Mouse (Mus musculus) ES-E14 (cell line): ENCODE measurements around the gene Ndc80.

Experiments
- CHD2 ChIP-seq: IDR thresholded peaks from 2 replicates; pipeline ENCODE4 v1.6.1; 2014; ENCODE audit warnings: mild to moderate bottlenecking, low read depth, low read length, inconsistent platforms
- HCFC1 ChIP-seq: IDR thresholded peaks from 2 replicates; pipeline ENCODE4 v1.6.1; 2012; ENCODE audit warnings: low read length, inconsistent platforms, borderline replicate concordance; ENCODE audit not compliant: insufficient read depth
- MAFK ChIP-seq: IDR thresholded peaks from 2 replicates; pipeline ENCODE4 v1.6.1; 2014; ENCODE audit warnings: mild to moderate bottlenecking, low read depth, low read length, inconsistent platforms; ENCODE audit not compliant: insufficient read depth
- ZC3H11A ChIP-seq: IDR thresholded peaks from 2 replicates; pipeline ENCODE4 v1.6.1; 2012; ENCODE audit warnings: low read depth, mild to moderate bottlenecking, inconsistent platforms, low read length, borderline replicate concordance

DNA sequence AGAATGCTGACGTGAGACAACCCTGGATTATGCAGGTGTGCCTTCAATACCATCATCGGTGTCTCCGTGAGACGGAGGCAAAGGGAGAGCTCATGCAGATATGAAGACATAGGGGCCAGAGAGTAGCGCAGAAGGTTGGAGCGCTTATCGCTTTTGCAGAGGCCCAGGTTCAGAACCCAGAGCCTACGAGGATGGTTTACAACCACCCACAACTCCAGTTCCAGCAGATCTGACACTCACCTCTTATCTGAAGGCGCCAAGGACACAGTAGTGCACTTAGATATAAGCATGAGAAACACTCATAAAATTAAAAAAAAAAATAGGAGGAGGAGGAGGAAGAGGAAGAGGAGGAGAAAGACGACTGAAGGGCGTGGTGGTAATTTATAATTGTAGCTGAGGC, 16.4 kb downstream of the Ndc80 start:
- TF ChIP-seq HCFC1 (no peak), CHD2 (no peak), ZC3H11A (no peak), MAFK (no peak)
